Mouse (Mus musculus): ENCODE results near the gene Kyat3.

DNA sequence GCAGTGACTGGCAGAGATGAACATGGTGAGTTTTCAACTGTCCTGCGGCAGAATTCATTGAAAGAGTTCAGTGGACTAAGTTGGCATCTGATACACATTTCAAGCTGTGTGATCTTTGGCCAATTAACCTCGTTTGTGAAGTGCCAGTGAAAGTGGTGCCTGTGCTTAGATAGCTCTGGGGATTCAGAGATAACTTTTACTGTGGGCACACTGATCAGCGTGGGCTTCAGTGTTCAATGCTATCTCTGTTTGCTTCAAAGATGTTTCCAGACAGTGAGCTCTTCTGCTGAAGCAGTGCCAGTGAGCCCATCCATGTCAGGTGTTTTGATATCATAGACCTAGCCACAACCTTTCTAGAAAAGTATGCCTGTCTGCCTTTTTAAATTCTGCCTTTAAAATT lies 76.4 kb downstream of the Kyat3 start:
- TF ChIP-seq CTCF (IDR thresholded peaks at IDR 0.05; ENCODE audit: borderline replicate concordance, control insufficient read depth, extremely low read depth, insufficient read depth, low read length, poor library complexity): no peak
- TF ChIP-seq POLR2A (IDR thresholded peaks at IDR 0.05; ENCODE audit: control insufficient read depth, extremely low read depth, insufficient read depth, low read length, poor library complexity): no peak

Data from thymus, adult 2 months (tissue).